Mouse (Mus musculus) embryo, embryonic 10 days (tissue): ENCODE measurements around the gene Pid1.

Experiments
- DNase-seq: peaks from one replicate; pipeline ENCODE4 v3.0.0-alpha.2; 2015; ENCODE audit warnings: low spot score

Pid1 gene

DNA sequence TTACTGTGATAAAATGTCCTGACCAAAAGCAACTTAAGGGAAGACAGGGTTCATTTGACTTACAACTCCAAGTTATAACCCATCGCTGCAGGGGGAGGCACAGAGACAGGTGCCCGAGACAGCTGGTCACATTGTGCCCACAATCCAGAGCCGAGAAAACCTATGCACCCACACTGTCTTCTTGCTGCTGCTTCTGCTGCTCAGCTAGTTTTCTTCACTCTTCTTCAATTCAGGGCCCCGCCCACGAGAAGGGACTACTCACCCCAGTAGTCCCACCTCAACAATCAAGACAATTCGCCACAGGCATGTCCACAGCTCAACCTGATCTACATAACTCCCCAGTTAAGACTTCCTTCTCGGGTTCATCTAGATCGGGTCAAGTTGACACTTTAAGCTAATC is at the start of gene Pid1:
Gene Pid1 (minus strand): TSS at position 214 of the 400 bp plus-strand sequence.
- DNase-seq, result no peak

DNA sequence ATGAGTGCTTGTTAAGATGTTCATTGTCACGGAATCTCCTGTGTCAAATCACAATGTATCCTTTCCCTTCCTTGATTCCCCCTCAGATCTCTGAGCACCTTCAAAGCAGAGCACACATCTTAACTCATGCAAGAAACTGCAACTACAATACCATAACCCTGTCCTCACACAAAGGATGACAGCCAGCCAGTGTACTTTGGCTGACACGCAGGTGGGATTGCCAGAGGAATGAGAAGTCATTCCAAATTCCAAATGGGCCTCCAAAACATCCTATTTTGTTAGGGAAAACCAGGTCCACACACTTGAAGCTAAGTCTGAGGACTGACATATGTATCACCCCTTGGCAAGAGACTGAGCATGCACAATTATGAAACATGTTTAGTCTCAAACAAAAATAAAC is 45.5 kb upstream of the Pid1 start:
- no peak for DNase-seq

DNA sequence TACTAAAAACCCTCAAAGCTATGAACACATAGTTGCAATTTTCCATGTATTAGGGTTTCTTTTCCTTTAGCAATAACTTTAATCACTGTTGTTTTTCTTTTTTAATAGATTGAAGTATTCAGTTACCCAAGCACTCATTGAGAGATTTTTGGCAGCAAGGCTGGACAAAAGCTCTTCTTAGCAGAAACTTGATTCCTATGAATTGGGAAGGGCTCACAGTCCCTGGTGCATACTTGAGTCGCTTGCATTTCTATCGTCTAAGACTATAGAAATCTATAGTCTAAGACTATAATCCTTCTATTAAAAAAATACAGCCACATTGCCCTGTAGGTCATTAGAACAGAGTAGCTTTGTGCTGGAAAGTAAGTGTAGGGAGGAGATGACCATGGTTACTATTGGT is 44.9 kb upstream of the Pid1 start:
- no peak for DNase-seq

- peak; percentile 26 for DNase-seq
Observed at GRCm38 (mm10) chr1:84406891-84407290, 42.9 kb upstream of the Pid1 start.

GRCm38 (mm10) chr1:84405551-84406290 is 41.7 kb upstream of the Pid1 start:
- DNase-seq, result no peak

- no peak for DNase-seq
Observed at GRCm38 (mm10) chr1:84404880-84405279, 40.9 kb upstream of the Pid1 start.

DNA sequence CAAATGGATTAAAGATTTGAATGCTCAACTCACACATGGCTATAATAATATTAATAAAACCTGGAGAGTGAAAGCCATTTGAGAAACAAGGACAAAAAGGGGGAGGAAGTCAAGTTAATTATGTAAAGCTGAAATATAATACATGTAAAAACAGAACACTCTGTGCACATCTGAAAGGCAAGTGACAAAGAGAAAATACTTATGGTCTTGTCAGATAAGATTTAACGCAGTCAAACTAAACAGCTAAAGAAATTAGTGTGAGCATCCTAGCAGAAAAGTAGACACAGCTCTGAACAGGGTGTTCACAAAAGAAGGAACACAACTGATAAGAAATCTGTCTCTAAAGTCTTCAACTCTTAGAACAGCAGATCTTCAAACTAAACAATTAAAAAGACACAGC is 38.2 kb upstream of the Pid1 start:
- DNase-seq, result no peak

GRCm38 (mm10) chr1:84399671-84400070 is 35.7 kb upstream of the Pid1 start:
- no peak for DNase-seq

DNA sequence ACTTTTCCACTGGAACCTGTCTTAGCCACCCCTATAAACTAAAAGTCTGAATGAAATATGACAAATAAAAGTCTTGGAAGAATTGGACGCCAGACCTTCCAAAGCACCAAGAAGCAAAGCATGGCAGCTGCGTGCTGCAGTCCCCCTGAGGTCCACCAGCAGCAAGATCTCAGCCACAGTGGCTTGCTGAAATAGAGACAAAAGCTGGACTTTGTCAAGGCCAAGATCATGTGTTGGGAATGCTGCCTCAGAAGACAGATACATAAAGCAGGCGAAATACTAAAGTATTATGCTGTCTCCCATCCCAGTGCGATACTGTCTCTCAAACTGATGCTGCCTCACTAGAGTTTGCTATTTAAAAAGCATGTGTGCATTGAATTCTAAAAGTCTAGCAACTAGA is 35.1 kb upstream of the Pid1 start:
- DNase-seq, result no peak

DNA sequence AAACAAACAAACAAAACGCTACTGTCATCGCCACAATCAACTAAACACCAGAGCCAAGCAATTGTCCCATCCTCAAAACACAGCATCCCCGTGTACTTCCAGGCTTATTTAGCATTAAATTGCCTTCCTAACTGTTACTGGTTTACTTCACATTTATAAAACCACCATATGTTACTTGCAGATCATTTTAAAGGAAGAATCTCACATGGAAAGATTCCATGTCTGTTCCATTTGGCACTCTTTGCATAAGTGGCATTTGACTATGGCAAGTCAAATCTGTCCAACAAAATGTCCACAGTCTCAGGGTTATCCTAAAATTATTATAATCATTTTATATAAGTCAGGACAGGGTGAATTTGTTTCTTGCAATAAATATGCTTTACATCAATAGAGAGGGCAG is 32.8 kb upstream of the Pid1 start:
- no peak for DNase-seq

- DNase-seq, result no peak
Observed at GRCm38 (mm10) chr1:84395928-84396327, 31.9 kb upstream of the Pid1 start.

DNA sequence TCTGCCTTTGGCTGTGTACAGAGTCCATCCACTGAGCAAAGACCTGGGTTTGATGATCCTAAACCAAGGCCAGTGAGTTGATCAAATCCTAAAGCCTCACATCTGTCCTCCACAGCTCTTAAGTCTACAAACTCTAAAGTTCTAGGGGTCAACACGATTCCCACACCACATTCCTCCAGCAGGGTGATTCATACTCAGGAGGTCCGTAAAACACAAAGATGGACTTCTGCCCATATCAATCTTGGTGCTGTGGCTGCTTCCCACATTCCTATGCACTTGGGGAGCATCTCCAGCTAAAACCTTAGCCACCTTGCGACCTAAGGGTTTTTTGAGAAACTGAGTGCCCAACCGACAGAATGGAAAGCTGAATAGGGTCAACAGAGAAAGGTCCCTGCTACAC is 27.0 kb upstream of the Pid1 start:
- no peak for DNase-seq

DNA sequence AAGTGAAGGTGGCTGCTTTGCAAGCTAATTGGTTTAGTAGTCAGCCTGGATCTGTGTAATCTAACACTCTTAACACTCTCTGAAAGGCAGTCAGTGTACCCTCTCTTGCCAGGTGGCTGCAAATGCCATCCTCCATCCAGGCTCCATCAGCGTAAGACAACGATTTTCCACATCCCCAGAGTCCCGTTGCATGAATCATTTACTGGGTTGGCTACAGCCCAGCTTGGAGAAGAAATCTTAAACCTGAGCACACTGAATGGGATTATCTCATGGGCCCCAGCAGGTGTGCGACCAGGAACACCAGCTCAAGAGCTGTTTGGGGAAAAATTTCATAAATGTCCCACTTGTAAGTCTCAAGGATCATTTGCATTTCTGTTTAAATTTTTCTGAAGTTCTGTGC is 23.6 kb upstream of the Pid1 start:
- no peak for DNase-seq

GRCm38 (mm10) chr1:84386481-84387146 is 22.6 kb upstream of the Pid1 start:
- DNase-seq, result no peak

- DNase-seq, result no peak
Observed at GRCm38 (mm10) chr1:84382709-84383108, 18.7 kb upstream of the Pid1 start.

- no peak for DNase-seq
Observed at GRCm38 (mm10) chr1:84382064-84382463, 18.1 kb upstream of the Pid1 start.

- no peak for DNase-seq
Observed at GRCm38 (mm10) chr1:84380895-84381294, 16.9 kb upstream of the Pid1 start.

DNA sequence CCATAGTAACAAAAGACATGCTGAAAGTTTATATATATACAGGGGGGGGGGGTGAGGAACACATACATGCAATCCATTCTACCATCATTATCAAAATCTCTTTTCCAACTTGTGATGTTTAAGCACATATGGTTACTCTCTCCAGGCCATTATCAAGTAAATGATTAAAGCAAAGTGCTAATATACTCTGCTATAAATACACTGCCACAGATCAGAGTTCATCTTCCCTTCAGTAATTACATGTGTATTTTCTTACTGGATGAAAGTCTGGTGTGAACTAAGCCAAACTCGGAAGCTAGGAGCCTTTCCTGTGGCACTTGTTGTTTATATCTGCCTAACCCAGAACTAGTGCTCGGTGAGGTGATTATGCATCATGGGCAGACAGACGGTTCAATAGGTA is 3.8 kb upstream of the Pid1 start:
- DNase-seq, result no peak

DNA sequence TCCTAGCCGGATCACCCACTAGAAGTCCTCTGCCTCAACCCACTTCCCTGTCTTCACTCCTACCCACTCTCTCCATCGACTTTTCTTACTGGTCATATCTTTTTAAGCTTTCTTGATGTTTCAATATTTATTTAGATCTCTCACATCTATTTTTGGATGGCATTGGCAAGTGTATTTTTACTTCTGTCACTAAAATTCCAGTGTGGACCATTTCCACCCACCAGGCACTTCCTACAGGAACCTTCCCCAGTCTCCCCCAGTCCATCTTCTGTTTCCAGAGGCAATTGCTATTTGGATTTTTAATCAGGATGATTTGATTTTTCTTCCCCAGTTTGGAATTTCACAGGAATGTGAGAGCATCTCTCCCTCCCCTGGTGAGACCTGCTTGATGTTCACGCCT is 2.6 kb upstream of the Pid1 start:
- no peak for DNase-seq

DNA sequence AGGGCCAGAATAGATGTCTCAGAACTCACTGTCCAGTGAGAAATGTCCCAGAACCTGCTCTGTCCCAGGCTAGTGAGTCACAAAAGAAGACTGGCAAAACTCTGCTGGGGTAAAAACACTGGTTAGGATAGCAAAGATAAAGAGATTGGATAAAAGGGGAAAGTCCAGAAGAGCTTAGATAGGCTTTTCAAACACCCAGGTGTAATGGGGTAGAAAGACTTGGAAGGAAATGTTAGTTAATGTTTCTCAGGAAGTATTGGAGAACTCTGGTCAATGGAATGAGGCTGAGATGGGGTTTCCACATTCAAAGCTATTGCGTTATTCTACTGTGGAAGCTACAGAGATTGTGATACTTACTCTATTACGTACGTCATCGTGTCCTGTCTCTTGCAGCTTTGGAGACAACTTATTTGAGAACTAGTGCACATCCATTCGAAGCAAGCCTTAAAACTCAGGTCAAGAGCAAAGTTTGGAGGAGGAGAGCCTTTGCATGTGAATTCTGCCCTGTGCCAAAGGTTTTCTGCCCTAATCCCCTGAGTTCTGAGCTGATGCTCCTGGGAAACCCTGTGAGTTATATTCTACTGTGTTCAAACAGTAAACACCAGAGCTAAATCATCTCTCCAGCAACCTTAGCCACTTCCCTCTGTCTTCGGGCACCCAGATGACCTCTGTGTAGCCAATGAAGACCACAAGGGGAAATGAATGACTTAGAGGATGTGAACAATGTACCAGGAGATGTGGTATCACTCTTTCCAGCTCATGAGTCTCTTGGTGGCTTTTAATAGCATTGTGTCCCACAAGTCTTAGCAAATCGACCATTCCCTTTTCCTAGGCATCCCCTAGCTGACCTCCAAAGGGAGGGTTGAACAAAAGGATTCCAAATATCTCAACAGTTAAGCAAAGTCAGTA is 1.0 kb downstream of the Pid1 start:
- DNase-seq, result no peak

DNA sequence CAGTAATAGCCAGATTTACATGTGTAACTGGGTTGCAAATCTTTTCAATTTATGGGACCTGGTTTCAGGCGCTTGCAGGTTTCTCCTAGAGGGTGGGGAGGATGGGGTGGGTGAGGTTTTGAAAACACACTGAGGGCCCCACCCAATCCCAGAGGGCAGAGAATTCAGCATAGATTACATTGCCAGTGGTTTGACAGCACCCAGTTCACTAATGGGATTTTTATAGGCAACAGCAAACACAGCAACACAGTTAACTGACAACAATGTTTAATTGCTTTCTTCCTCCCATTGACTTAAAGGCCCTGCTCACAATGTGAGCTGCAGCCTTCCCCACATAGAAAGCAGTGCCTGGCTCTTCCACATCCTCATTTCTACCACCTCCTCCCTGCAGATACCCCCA is 1.8 kb downstream of the Pid1 start:
- no peak for DNase-seq

DNA sequence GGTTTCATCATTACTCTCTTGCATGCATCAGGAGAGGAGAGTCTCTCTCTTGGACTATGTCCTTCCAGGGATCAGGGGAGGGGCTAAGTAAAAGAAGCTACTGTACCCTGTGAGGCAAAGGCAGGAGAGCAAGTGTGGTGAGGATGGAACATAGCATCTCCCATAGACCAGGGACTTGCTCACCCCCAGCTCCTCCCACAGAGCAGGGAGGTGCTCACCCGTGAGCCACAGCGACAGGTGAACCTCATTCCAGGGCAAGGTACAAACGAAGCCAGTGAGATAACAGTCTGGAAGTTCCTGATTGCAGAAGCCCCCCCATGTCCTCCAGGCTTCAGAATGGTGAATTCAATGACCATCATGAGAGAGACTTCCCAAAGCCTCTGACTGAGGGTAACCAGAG is 2.6 kb downstream of the Pid1 start:
- DNase-seq, result no peak
